Mouse (Mus musculus): Measurements from ENCODE around the gene Bcl9. TPM values are rescaled to one million over a fixed set of nuclear protein-coding genes. Genes with fewer than 3 reads are reported as not detected.

The Bcl9 gene
- total and polyA plus RNA-seq, 2 experiments from 2014 or later, result 32.2 to 61.3 TPM

GRCm38 (mm10) chr3:97172632-97173031 is 125.1 kb downstream of the Bcl9 start:
- 77% methylated on average over 5 of the region's 5 CpGs for WGBS
- no peak overlapping the region for H3K4me3 ChIP-seq (ENCODE audit: low read depth, low read length)
- no peaks in the 10 kb centered on the region for H3K9me3 ChIP-seq (ENCODE audit: low read length)
- DNase-seq (ENCODE audit: low spot score), result no peak
- TF ChIP-seq CTCF (IDR thresholded peaks at IDR 0.05), result no peak
- no peak overlapping the region for H3K9ac ChIP-seq (replicated peaks; ENCODE audit: low read length, poor library complexity, severe bottlenecking)
- no peaks in the 10 kb centered on the region for H3K27me3 ChIP-seq (ENCODE audit: insufficient read depth, low read length)
- H3K4me1 ChIP-seq (ENCODE audit: insufficient read depth, low read length), result no peaks in the 10 kb centered on the region
- H3K27ac ChIP-seq (ENCODE audit: low read depth, low read length), result no peak overlapping the region
- H3K4me2 ChIP-seq (ENCODE audit: low read depth, low read length, poor library complexity, severe bottlenecking), result no peak overlapping the region
- no peaks in the 10 kb centered on the region for H3K36me3 ChIP-seq (ENCODE audit: insufficient read depth, low read length)
- ATAC-seq (ENCODE audit: low FRiP score), result no peak

DNA sequence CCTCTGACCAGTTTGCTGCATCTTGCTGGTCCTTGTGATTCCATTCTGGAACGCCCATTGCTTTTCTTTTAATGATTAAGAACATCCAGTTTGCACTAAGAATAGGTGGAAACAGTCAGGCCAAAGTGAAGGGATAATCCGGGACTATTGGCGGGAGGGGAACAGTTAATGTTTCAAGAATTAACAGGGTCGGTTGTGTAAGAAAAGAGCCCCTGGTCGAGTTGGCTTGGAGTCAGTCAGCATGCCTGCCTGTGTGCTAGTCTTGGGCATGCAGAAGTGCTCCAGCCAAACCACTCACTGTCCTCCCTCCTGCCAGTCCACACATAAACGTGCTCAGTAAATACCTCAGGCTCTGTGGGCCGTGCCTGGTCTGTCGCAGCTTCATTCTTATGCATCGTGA is 125.5 kb downstream of the Bcl9 start:
- Histone ChIP-seq H3K4me2 (ENCODE audit: low read depth, low read length, poor library complexity, severe bottlenecking) (no peak overlapping the region), H3K9me3 (ENCODE audit: low read length) (no peaks in the 10 kb centered on the region), H3K9ac (replicated peaks; ENCODE audit: low read length, poor library complexity, severe bottlenecking) (no peak overlapping the region), H3K27me3 (ENCODE audit: insufficient read depth, low read length) (no peaks in the 10 kb centered on the region), H3K4me1 (ENCODE audit: insufficient read depth, low read length) (no peaks in the 10 kb centered on the region), H3K4me3 (ENCODE audit: low read depth, low read length) (no peak overlapping the region), H3K36me3 (ENCODE audit: insufficient read depth, low read length) (no peaks in the 10 kb centered on the region), H3K27ac (ENCODE audit: low read depth, low read length) (no peak overlapping the region)
- TF ChIP-seq CTCF (IDR thresholded peaks at IDR 0.05), result no peak
- 52% methylated on average over 9 of the region's 9 CpGs for WGBS
- ATAC-seq (ENCODE audit: low FRiP score) (no peak), DNase-seq (ENCODE audit: low spot score) (no peak)

DNA sequence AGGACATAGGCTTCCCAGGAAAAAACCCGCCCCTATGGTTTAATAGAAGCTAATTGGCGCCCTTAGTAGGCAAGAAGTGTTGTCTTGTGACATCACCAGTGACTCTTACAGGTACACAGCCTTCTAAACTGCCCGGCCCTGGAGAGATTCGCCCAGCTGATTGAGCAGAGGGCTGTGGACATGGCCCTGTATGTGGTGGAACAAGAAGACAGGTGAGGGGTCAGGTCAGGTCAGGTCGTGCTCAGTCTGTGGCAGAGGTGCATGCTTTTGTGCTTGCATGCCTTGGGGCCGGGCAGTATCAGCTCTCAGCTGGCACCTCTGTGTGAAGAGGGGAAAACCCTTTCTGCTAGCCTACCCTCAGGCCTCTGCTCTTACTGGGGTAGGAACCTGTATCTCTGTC is 126.2 kb downstream of the Bcl9 start:
- ATAC-seq (ENCODE audit: low FRiP score), result no peak
- DNase-seq (ENCODE audit: low spot score), result no peak
- no peak overlapping the region for H3K27ac ChIP-seq (ENCODE audit: low read depth, low read length)
- no peaks in the 10 kb centered on the region for H3K9me3 ChIP-seq (ENCODE audit: low read length)
- H3K4me2 ChIP-seq (ENCODE audit: low read depth, low read length, poor library complexity, severe bottlenecking), result no peak overlapping the region
- H3K27me3 ChIP-seq (ENCODE audit: insufficient read depth, low read length), result no peaks in the 10 kb centered on the region
- no peaks in the 10 kb centered on the region for H3K36me3 ChIP-seq (ENCODE audit: insufficient read depth, low read length)
- H3K4me1 ChIP-seq (ENCODE audit: insufficient read depth, low read length), result no peaks in the 10 kb centered on the region
- TF ChIP-seq CTCF (IDR thresholded peaks at IDR 0.05), result no peak
- H3K4me3 ChIP-seq (ENCODE audit: low read depth, low read length), result no peak overlapping the region
- 78% methylated on average over 6 of the region's 6 CpGs for WGBS
- H3K9ac ChIP-seq (replicated peaks; ENCODE audit: low read length, poor library complexity, severe bottlenecking), result no peak overlapping the region

GRCm38 (mm10) chr3:97167126-97167525 is 130.6 kb downstream of the Bcl9 start:
- H3K4me3 ChIP-seq (ENCODE audit: low read depth, low read length), result no peak overlapping the region
- H3K4me2 ChIP-seq (ENCODE audit: low read depth, low read length, poor library complexity, severe bottlenecking), result no peak overlapping the region
- no peaks in the 10 kb centered on the region for H3K4me1 ChIP-seq (ENCODE audit: insufficient read depth, low read length)
- no peaks in the 10 kb centered on the region for H3K36me3 ChIP-seq (ENCODE audit: insufficient read depth, low read length)
- H3K9ac ChIP-seq (replicated peaks; ENCODE audit: low read length, poor library complexity, severe bottlenecking), result no peak overlapping the region
- DNase-seq (ENCODE audit: low spot score) (no peak), ATAC-seq (ENCODE audit: low FRiP score) (no peak)
- H3K27me3 ChIP-seq (ENCODE audit: insufficient read depth, low read length), result no peaks in the 10 kb centered on the region
- TF ChIP-seq CTCF (IDR thresholded peaks at IDR 0.05), result no peak
- H3K9me3 ChIP-seq (ENCODE audit: low read length), result no peaks in the 10 kb centered on the region
- H3K27ac ChIP-seq (ENCODE audit: low read depth, low read length), result no peak overlapping the region
- 76% methylated on average over 4 of the region's 4 CpGs for WGBS

- no peak for DNase-seq (ENCODE audit: low spot score)
- H3K9me3 ChIP-seq (ENCODE audit: low read length), result no peaks in the 10 kb centered on the region
- no peak overlapping the region for H3K27ac ChIP-seq (ENCODE audit: low read depth, low read length)
- no peak overlapping the region for H3K4me2 ChIP-seq (ENCODE audit: low read depth, low read length, poor library complexity, severe bottlenecking)
- H3K4me1 ChIP-seq (ENCODE audit: insufficient read depth, low read length), result no peaks in the 10 kb centered on the region
- no peak for ATAC-seq (ENCODE audit: low FRiP score)
- no peak for TF ChIP-seq CTCF (IDR thresholded peaks at IDR 0.05)
- H3K9ac ChIP-seq (replicated peaks; ENCODE audit: low read length, poor library complexity, severe bottlenecking), result no peak overlapping the region
- WGBS, result 87% methylated on average over 4 of the region's 4 CpGs
- no peak overlapping the region for H3K4me3 ChIP-seq (ENCODE audit: low read depth, low read length)
- no peaks in the 10 kb centered on the region for H3K27me3 ChIP-seq (ENCODE audit: insufficient read depth, low read length)
- H3K36me3 ChIP-seq (ENCODE audit: insufficient read depth, low read length), result no peaks in the 10 kb centered on the region
Measured at GRCm38 (mm10) chr3:97164477-97164876, 133.2 kb downstream of the Bcl9 start.

DNA sequence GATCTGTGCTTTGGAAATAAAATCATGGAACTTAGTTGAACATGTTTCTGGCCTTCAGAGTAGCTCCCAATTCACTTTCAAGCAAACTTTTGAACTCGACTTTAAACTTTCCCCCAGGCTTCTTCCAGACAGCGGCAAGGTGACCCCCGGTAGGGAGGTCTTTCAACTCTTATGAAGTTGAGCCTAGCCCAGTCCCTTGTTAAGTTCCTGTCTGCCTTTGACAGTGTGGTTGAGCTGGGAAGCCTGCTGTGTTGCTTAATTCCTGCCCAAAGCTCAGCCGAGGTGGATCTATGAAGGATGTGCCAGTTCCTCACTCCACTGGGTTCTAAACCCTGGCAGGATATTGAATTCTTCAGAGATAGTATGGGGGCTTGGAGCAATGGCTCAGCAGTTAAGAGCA is 135.9 kb downstream of the Bcl9 start:
- Histone ChIP-seq H3K4me3 (ENCODE audit: low read depth, low read length) (no peak overlapping the region), H3K27ac (ENCODE audit: low read depth, low read length) (no peak overlapping the region), H3K27me3 (ENCODE audit: insufficient read depth, low read length) (no peaks in the 10 kb centered on the region), H3K4me2 (ENCODE audit: low read depth, low read length, poor library complexity, severe bottlenecking) (no peak overlapping the region), H3K36me3 (ENCODE audit: insufficient read depth, low read length) (no peaks in the 10 kb centered on the region), H3K4me1 (ENCODE audit: insufficient read depth, low read length) (no peaks in the 10 kb centered on the region), H3K9ac (replicated peaks; ENCODE audit: low read length, poor library complexity, severe bottlenecking) (no peak overlapping the region), H3K9me3 (ENCODE audit: low read length) (no peaks in the 10 kb centered on the region)
- DNase-seq (ENCODE audit: low spot score) (no peak), ATAC-seq (ENCODE audit: low FRiP score) (no peak)
- no peak for TF ChIP-seq CTCF (IDR thresholded peaks at IDR 0.05)
- 46% methylated on average over 4 of the region's 4 CpGs for whole genome bisulfite sequencing

All from midbrain, postnatal 0 days (tissue).